Mouse (Mus musculus) MEL (cell line): ENCODE data around the gene Cdc14b. TPM values are rescaled to one million over a fixed set of nuclear protein-coding genes. Genes with fewer than 3 reads are reported as not detected.
A peak's percentile ranks its signal among the peaks of the same experiment; 100 is the strongest.

ENCODE experiments used
- DNase-seq: peaks from one replicate; pipeline ENCODE4 v3.0.0; 2011; ENCODE audit warnings: low read depth, low spot score
- H3K27ac ChIP-seq: 2 replicates; pipeline ENCODE4 v1.5.1; 2012; ENCODE audit warnings: low read depth, mild to moderate bottlenecking, control low read depth, low read length, moderate library complexity; ENCODE audit not compliant: control insufficient read depth
- H3K27me3 ChIP-seq, 2 experiments: fragments of 150-350 bp in 1 of 2; sonication (generic) in 1 of 2; 2 replicates each; pipeline ENCODE4 v1.6.1; 2012; ENCODE audit warnings: low read length in 2 of 2, mild to moderate bottlenecking in 2 of 2, improper control_type of control experiment in 1 of 2, moderate library complexity in 1 of 2; ENCODE audit not compliant: insufficient read depth in 2 of 2, control insufficient read depth in 1 of 2
- H3K36me3 ChIP-seq, 2 experiments: 2 replicates each; pipeline ENCODE4 v1.6.1; 2012 to 2014; ENCODE audit warnings: low read length in 2 of 2, improper control_type of control experiment in 1 of 2, inconsistent platforms in 1 of 2, mild to moderate bottlenecking in 1 of 2; ENCODE audit not compliant: insufficient read depth in 2 of 2, control insufficient read depth in 1 of 2
- H3K4me1 ChIP-seq, 2 experiments: fragments of 150-350 bp in 1 of 2; sonication (generic) in 1 of 2; 2 replicates each; pipeline ENCODE4 v1.6.1; 2012; ENCODE audit warnings: low read length in 2 of 2, improper control_type of control experiment in 1 of 2, mild to moderate bottlenecking in 1 of 2; ENCODE audit not compliant: insufficient read depth in 2 of 2, control insufficient read depth in 1 of 2
- H3K4me3 ChIP-seq, 2 experiments: fragments of 150-350 bp in 1 of 2; sonication (generic) in 1 of 2; 2 replicates each; pipeline ENCODE4 v1.5.1; 2012; ENCODE audit warnings: low read depth in 2 of 2, low read length in 2 of 2, mild to moderate bottlenecking in 2 of 2, moderate library complexity in 2 of 2, control low read depth in 1 of 2, improper control_type of control experiment in 1 of 2; ENCODE audit not compliant: control insufficient read depth in 1 of 2, insufficient read depth in 1 of 2
- H3K79me2 ChIP-seq: 2 replicates; pipeline ENCODE4 v1.6.1; 2012; ENCODE audit warnings: mild to moderate bottlenecking, low read length, moderate library complexity; ENCODE audit not compliant: control insufficient read depth, poor library complexity, insufficient read depth
- H3K9ac ChIP-seq: 2 replicates; pipeline ENCODE4 v1.6.1; 2012; ENCODE audit warnings: low read depth, mild to moderate bottlenecking, control low read depth, low read length, moderate library complexity; ENCODE audit not compliant: control insufficient read depth, poor library complexity, severe bottlenecking
- H3K9me3 ChIP-seq: fragments of 150-350 bp; sonication (generic); replicated peaks from 2 replicates; pipeline ENCODE4 v1.6.1; 2012; ENCODE audit warnings: mild to moderate bottlenecking, low read length, improper control_type of control experiment, moderate library complexity; ENCODE audit not compliant: insufficient read depth
- BHLHE40 ChIP-seq: IDR thresholded peaks from 2 replicates; pipeline ENCODE4 v1.6.1; 2012; ENCODE audit warnings: low read depth, mild to moderate bottlenecking, inconsistent platforms, low read length, improper control_type of control experiment, borderline replicate concordance
- CHD1 ChIP-seq: IDR thresholded peaks from 2 replicates; pipeline ENCODE4 v1.6.1; 2012; ENCODE audit warnings: low read depth, mild to moderate bottlenecking, inconsistent platforms, low read length, improper control_type of control experiment
- CHD2 ChIP-seq: IDR thresholded peaks from 2 replicates; pipeline ENCODE4 v1.6.1; 2011; ENCODE audit warnings: low read length, improper control_type of control experiment
- CTCF ChIP-seq, 3 experiments: IDR thresholded peaks in 2 of 3; conservative IDR thresholded peaks in 1 of 3; 2 replicates each; pipeline ENCODE4 v1.5.1; 2011 to 2012; ENCODE audit warnings: low read length in 3 of 3, low read depth in 2 of 3, mild to moderate bottlenecking in 2 of 3, improper control_type of control experiment in 1 of 3, inconsistent platforms in 1 of 3, mixed read lengths in 1 of 3, moderate library complexity in 1 of 3; ENCODE audit not compliant: control insufficient read depth in 1 of 3, insufficient read depth in 1 of 3, poor library complexity in 1 of 3, severe bottlenecking in 1 of 3
- EP300 ChIP-seq, 2 experiments: IDR thresholded peaks; 2 replicates each; pipeline ENCODE4 v1.6.1; 2011; ENCODE audit warnings: improper control_type of control experiment in 2 of 2, low read length in 2 of 2, low read depth in 1 of 2, mild to moderate bottlenecking in 1 of 2
- ETS1 ChIP-seq: IDR thresholded peaks from 2 replicates; pipeline ENCODE4 v1.6.1; 2012; ENCODE audit warnings: low read depth, mild to moderate bottlenecking, inconsistent platforms, low read length, improper control_type of control experiment, moderate library complexity
- GATA1 ChIP-seq: IDR thresholded peaks from 2 replicates; pipeline ENCODE4 v1.6.1; 2011; ENCODE audit warnings: low read depth, low read length, improper control_type of control experiment
- JUND ChIP-seq: IDR thresholded peaks from 2 replicates; pipeline ENCODE4 v1.6.1; 2011; ENCODE audit warnings: low read depth, mild to moderate bottlenecking, improper control_type of control experiment, low read length
- MAFK ChIP-seq: IDR thresholded peaks from 2 replicates; pipeline ENCODE4 v1.6.1; 2011; ENCODE audit warnings: low read depth, mild to moderate bottlenecking, low read length, improper control_type of control experiment, borderline replicate concordance
- MXI1 ChIP-seq: IDR thresholded peaks from 2 replicates; pipeline ENCODE4 v1.6.1; 2011; ENCODE audit warnings: mild to moderate bottlenecking, low read depth, low read length, improper control_type of control experiment
- TAL1 ChIP-seq: IDR thresholded peaks from 2 replicates; pipeline ENCODE4 v1.6.1; 2012; ENCODE audit warnings: mild to moderate bottlenecking, inconsistent platforms, low read length, moderate library complexity, mixed read lengths
- TBP ChIP-seq: IDR thresholded peaks from 2 replicates; pipeline ENCODE4 v1.8.0; 2011; ENCODE audit warnings: low read depth, low read length, improper control_type of control experiment
- TCF12 ChIP-seq: IDR thresholded peaks from 2 replicates; pipeline ENCODE4 v1.6.1; 2014; ENCODE audit warnings: low read depth, mild to moderate bottlenecking, inconsistent platforms, low read length, improper control_type of control experiment, moderate library complexity
- USF1 ChIP-seq: IDR thresholded peaks from 2 replicates; pipeline ENCODE4 v1.6.1; 2014; ENCODE audit warnings: low read depth, mild to moderate bottlenecking, inconsistent platforms, low read length, improper control_type of control experiment, moderate library complexity
- ZKSCAN1 ChIP-seq: IDR thresholded peaks from 2 replicates; pipeline ENCODE4 v1.6.1; 2012; ENCODE audit warnings: low read depth, mild to moderate bottlenecking, inconsistent platforms, low read length, improper control_type of control experiment, moderate library complexity
- ZNF384 ChIP-seq: IDR thresholded peaks from 2 replicates; pipeline ENCODE4 v1.6.1; 2012; ENCODE audit warnings: low read depth, mild to moderate bottlenecking, inconsistent platforms, low read length, improper control_type of control experiment
- polyA plus RNA-seq, 2 experiments: library from polyadenylated mRNA; stranded (reverse) in 1 of 2; unstranded in 1 of 2; fragments of >175 nt in 1 of 2; fragments of >200 nt in 1 of 2; gene quantifications; 2 replicates each; pipeline versions ENCODE4 v1.2.1 to v1.2.4; 2012; ENCODE audit warnings: low replicate concordance in 2 of 2, low read depth in 1 of 2; ENCODE audit not compliant: insufficient read length in 2 of 2, insufficient read depth in 1 of 2, missing spikeins in 1 of 2
- total RNA-seq: library from RNA; depleted of rRNA; stranded (reverse); fragments of 300-350 nt; gene quantifications from 2 replicates; pipeline ENCODE4 v1.2.3, GENCODE M21; 2012

Gene Cdc14b
- total and polyA plus RNA-seq, 3 experiments = 18.7 to 28.3 TPM; not detected in 1

DNA sequence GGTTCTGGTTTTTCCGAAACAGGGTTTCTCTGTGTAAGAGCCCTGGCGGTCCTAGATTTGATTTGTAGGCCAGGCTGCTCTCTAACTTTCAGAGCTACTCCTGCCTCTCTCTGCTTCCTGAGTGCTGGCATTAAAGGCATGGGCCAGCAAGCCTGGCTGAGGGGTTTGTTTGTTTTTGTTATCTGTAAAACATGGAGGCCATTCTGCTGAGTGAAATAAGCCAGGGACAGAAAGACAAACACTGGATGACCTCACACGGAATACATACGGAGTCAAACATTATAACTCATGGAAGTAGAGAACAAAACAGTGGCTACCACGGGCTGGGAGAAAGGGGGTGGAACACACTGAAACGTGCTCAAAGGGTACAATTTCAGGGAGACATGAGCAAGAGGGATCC is 35.5 kb upstream of the Cdc14b start:
- Histone ChIP-seq H3K9ac (no peak overlapping the region), H3K4me1 (peaks cover 0 to 3% of the 10 kb centered on the region in 2 experiments; a peak in 1 of 4 replicates), H3K4me3 (no peak overlapping the region), H3K27ac (no peak overlapping the region), H3K79me2 (no peaks in the 10 kb centered on the region; the same call in 1 of the 2 replicates), H3K27me3 (no peaks in the 10 kb centered on the region), H3K9me3 (no peaks in the 10 kb centered on the region), H3K36me3 (peaks cover 0 to 2% of the 10 kb centered on the region in 2 experiments; a peak in 1 of 4 replicates)
- no peak for DNase-seq
- TF ChIP-seq TBP (no peak), USF1 (no peak)

- no peaks in the 10 kb centered on the region for H3K27me3 ChIP-seq
- DNase-seq = peak; percentile 29
- H3K4me1 ChIP-seq = 0 out of 4 replicates have a peak, but pooled peaks cover 0 to 3% of the 10 kb centered on the region in 2 experiments
- H3K9me3 ChIP-seq = no peaks in the 10 kb centered on the region
- H3K9ac ChIP-seq = no peak overlapping the region
- no peak overlapping the region for H3K27ac ChIP-seq
- no peak overlapping the region for H3K4me3 ChIP-seq
- TF ChIP-seq GATA1 (no peak), EP300 (IDR thresholded peaks at IDR 0.05; ENCODE audit: low read depth in 1 of 2, low read length in 2 of 2) (no peak; a peak in 1 of 4 replicates), MAFK (no peak), JUND (no peak), MXI1 (0 out of 2 replicates have a peak, but pooled peaks have one; percentile 28), ZNF384 (no peak), TCF12 (peak; percentile 25; the same call in 1 of the 2 replicates), TAL1 (peak; percentile 44), CHD2 (no peak), BHLHE40 (no peak; the same call in 1 of the 2 replicates), ETS1 (no peak), CHD1 (no peak), CTCF (IDR thresholded peaks at IDR 0.05 in 2 of 3, conservative IDR thresholded peaks at IDR 0.05 in 1 of 3; ENCODE audit: control insufficient read depth in 1 of 3, insufficient read depth in 1 of 3, low read depth in 2 of 3, low read length in 3 of 3, poor library complexity in 1 of 3, severe bottlenecking in 1 of 3) (no peak), ZKSCAN1 (no peak)
- H3K36me3 ChIP-seq = peaks cover 0 to 2% of the 10 kb centered on the region in 2 experiments; a peak in 1 of 4 replicates
- no peaks in the 10 kb centered on the region; the same call in 1 of the 2 replicates for H3K79me2 ChIP-seq
Measured at GRCm38 (mm10) chr13:64309842-64310241, 34.8 kb upstream of the Cdc14b start.
